Mouse (Mus musculus): ENCODE data around the gene Hcfc2. TPM values are rescaled to one million over a fixed set of nuclear protein-coding genes. Genes with fewer than 3 reads are reported as not detected.

The Hcfc2 gene
- polyA plus RNA-seq, 1 experiment, result 17.1 TPM

DNA sequence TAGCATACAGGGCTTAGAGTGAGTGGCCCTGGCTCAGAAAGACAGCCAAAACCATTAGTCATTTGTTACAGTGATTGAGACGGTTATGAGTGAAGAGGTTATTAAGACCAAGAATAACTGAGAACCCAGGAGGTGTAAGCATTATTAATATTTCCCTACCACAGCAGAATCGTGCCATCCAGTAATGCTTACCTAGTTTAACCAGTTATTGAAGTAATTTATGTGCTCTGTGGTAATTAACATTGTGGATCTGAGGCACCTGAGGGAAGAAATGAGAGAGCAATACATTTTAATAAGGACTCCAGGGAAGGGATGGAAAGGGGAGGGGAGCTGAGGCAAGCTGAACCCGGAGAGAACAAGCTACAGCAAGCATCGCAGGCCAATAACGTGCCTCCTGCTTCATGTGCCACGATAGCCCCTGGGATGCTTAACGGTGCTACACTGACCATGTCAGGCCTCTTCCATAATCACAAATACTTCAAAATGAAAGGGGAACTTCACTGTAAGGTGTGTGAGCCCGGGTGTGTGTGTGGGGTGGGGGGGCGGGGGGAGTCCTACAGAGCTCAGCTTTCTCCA lies 75.7 kb downstream of the Hcfc2 start:
- DNase-seq, result no peak
- no peak overlapping the region for H3K27ac ChIP-seq (ENCODE audit: control insufficient read depth, insufficient read depth, low read length)
- H3K36me3 ChIP-seq (ENCODE audit: control insufficient read depth, insufficient read depth, low read length), result no peaks in the 10 kb centered on the region
- H3K27me3 ChIP-seq (ENCODE audit: control insufficient read depth, insufficient read depth, low read length), result no peaks in the 10 kb centered on the region
- H3K4me1 ChIP-seq (replicated peaks; ENCODE audit: control insufficient read depth, insufficient read depth, low read length), result no peaks in the 10 kb centered on the region
- no peak overlapping the region for H3K4me3 ChIP-seq (ENCODE audit: control insufficient read depth, insufficient read depth, low read length)
- WGBS, result 72% methylated on average over 9 of the region's 9 CpGs
- no peak for TF ChIP-seq POLR2A (IDR thresholded peaks at IDR 0.05; ENCODE audit: control insufficient read depth, extremely low read depth, insufficient read depth, low read length, poor library complexity)
- TF ChIP-seq CTCF (IDR thresholded peaks at IDR 0.05; ENCODE audit: borderline replicate concordance, control insufficient read depth, extremely low read depth, insufficient read depth, low read length, poor library complexity), result no peak

DNA sequence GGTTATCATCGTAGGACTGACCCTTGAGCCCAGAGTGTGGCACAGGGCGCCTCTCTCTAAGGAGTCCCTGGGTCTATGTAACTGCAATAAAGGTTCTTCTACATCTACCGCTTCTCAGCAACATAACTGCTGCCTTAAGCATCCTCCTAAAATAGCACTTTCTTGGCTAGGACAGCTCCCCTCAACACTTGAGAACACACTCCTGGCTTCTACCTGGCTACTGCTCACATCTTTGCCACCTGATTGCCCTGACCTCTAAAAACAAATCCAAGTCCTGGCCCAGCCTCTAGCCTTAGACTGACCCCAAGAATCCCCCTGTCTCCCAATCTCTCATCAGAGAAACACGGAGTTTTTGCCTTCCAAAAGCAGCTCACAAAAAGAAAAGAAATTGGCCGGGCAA lies 78.9 kb downstream of the Hcfc2 start:
- Histone ChIP-seq H3K36me3 (ENCODE audit: control insufficient read depth, insufficient read depth, low read length) (no peaks in the 10 kb centered on the region), H3K27ac (ENCODE audit: control insufficient read depth, insufficient read depth, low read length) (no peak overlapping the region), H3K27me3 (ENCODE audit: control insufficient read depth, insufficient read depth, low read length) (no peaks in the 10 kb centered on the region), H3K4me1 (replicated peaks; ENCODE audit: control insufficient read depth, insufficient read depth, low read length) (peaks cover 11% of the 10 kb centered on the region), H3K4me3 (ENCODE audit: control insufficient read depth, insufficient read depth, low read length) (no peak overlapping the region)
- no peak for DNase-seq
- 96% methylated on average over 5 of the region's 5 CpGs for WGBS
- no peak for TF ChIP-seq CTCF (IDR thresholded peaks at IDR 0.05; ENCODE audit: borderline replicate concordance, control insufficient read depth, extremely low read depth, insufficient read depth, low read length, poor library complexity)
- no peak for TF ChIP-seq POLR2A (IDR thresholded peaks at IDR 0.05; ENCODE audit: control insufficient read depth, extremely low read depth, insufficient read depth, low read length, poor library complexity)

DNA sequence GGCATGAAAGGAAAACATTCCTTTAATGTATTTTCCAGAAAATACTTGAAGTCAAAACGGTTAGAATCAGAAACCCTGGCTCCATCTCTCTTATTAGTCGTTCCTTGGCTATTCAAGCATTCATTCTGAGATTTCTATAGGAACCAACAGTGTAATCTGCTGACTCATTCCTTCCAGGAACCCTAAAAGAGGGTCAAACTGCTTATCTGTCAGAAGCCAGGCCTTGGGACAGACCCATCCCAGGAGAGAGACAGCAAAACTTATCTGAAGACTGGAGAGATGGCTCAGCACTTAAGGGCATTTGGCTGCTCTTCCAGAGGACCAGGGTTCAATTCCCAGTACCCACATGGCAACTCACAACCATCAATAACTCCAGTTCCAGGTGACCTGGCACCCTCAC lies 81.1 kb downstream of the Hcfc2 start:
- Histone ChIP-seq H3K27ac (ENCODE audit: control insufficient read depth, insufficient read depth, low read length) (no peak overlapping the region), H3K4me3 (ENCODE audit: control insufficient read depth, insufficient read depth, low read length) (no peak overlapping the region), H3K27me3 (ENCODE audit: control insufficient read depth, insufficient read depth, low read length) (no peaks in the 10 kb centered on the region), H3K36me3 (ENCODE audit: control insufficient read depth, insufficient read depth, low read length) (no peaks in the 10 kb centered on the region), H3K4me1 (replicated peaks; ENCODE audit: control insufficient read depth, insufficient read depth, low read length) (peaks cover 11% of the 10 kb centered on the region)
- 49% methylated on average over 2 of the region's 2 CpGs for WGBS
- TF ChIP-seq POLR2A (IDR thresholded peaks at IDR 0.05; ENCODE audit: control insufficient read depth, extremely low read depth, insufficient read depth, low read length, poor library complexity), result no peak
- TF ChIP-seq CTCF (IDR thresholded peaks at IDR 0.05; ENCODE audit: borderline replicate concordance, control insufficient read depth, extremely low read depth, insufficient read depth, low read length, poor library complexity), result no peak
- DNase-seq, result no peak

DNA sequence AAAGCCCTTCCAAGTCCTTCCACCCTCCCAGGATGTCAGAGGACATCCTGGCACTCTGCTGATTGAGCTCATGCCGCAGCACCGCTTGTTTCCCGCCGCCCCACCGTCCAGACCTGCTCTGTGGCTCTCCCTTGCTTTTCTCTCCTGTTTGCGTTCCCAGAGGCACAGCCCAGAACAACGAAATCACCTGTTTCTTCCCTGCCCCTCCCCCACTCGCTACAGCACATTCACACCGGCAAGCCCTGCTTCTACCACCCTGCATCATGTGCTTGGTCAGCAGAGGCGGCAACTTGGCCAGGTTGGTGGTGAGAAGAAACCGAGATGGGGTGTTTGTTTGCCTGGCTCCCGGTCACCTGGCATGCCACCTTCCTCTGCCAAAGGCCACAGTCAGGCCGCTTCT lies 81.9 kb downstream of the Hcfc2 start:
- 32% methylated on average over 13 of the region's 13 CpGs for WGBS
- no peaks in the 10 kb centered on the region for H3K36me3 ChIP-seq (ENCODE audit: control insufficient read depth, insufficient read depth, low read length)
- H3K4me3 ChIP-seq (ENCODE audit: control insufficient read depth, insufficient read depth, low read length), result no peak overlapping the region
- H3K4me1 ChIP-seq (replicated peaks; ENCODE audit: control insufficient read depth, insufficient read depth, low read length), result peaks cover 11% of the 10 kb centered on the region
- no peak overlapping the region for H3K27ac ChIP-seq (ENCODE audit: control insufficient read depth, insufficient read depth, low read length)
- no peaks in the 10 kb centered on the region for H3K27me3 ChIP-seq (ENCODE audit: control insufficient read depth, insufficient read depth, low read length)
- no peak for TF ChIP-seq POLR2A (IDR thresholded peaks at IDR 0.05; ENCODE audit: control insufficient read depth, extremely low read depth, insufficient read depth, low read length, poor library complexity)
- TF ChIP-seq CTCF (IDR thresholded peaks at IDR 0.05; ENCODE audit: borderline replicate concordance, control insufficient read depth, extremely low read depth, insufficient read depth, low read length, poor library complexity), result no peak
- DNase-seq, result peak; percentile 36

DNA sequence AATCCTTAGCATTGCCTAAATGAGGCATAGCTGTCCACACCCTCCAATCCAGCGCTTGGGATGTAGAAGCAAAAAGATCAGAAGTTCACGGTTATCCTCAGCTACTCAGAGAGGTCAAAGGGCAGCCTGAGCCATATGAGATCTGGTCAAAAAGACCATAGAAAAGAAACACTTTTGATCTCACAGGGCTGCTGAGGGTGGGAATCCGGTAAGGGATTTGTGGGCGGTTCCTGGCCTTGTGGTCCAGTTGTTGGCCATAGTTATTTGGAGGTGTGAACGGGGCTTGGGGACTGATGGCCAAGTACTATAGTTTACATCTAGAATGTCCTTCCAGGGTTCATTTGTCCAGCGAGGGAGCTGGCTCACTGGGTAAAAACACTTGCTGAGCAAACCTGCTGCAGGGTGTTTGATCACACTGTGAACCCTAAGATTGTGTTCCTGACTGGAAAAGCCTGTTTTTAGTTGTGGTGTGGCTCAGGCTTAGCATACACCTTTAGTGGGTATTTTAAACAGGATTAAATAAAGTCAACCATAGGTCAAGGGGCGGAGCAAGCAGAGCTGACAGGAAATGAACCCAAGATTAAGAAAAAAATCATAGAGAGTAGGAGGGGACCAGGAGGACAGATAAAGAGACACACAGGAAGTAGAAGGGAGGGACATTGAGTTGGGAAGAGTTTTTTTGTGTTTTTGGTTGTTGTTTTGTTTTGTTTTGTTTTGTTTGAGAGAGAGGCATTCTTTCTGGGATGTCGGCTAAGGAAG lies 83.0 kb downstream of the Hcfc2 start:
- DNase-seq, result no peak
- Histone ChIP-seq H3K4me3 (ENCODE audit: control insufficient read depth, insufficient read depth, low read length) (no peak overlapping the region), H3K27ac (ENCODE audit: control insufficient read depth, insufficient read depth, low read length) (no peak overlapping the region), H3K27me3 (ENCODE audit: control insufficient read depth, insufficient read depth, low read length) (no peaks in the 10 kb centered on the region), H3K36me3 (ENCODE audit: control insufficient read depth, insufficient read depth, low read length) (no peaks in the 10 kb centered on the region), H3K4me1 (replicated peaks; ENCODE audit: control insufficient read depth, insufficient read depth, low read length) (peaks cover 11% of the 10 kb centered on the region)
- TF ChIP-seq POLR2A (IDR thresholded peaks at IDR 0.05; ENCODE audit: control insufficient read depth, extremely low read depth, insufficient read depth, low read length, poor library complexity) (no peak), CTCF (IDR thresholded peaks at IDR 0.05; ENCODE audit: borderline replicate concordance, control insufficient read depth, extremely low read depth, insufficient read depth, low read length, poor library complexity) (no peak)
- WGBS, result 92% methylated on average over 8 of the region's 8 CpGs

DNA sequence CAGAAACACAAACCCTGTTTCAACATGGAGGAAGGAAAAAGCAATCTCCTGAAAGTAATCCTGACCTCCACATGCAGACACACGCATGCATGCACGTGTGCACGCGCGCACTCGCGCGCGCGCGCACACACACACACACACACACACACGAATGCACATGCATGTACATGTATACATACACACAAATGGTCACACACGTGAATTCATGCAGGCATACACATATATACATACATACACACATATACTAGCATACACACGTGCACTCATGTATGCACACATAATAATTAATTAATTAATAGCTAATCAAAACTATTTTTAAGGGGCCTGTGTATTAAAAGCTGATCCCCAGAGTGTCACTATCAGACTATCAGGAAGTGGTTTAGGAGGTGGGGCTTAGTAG lies 83.9 kb downstream of the Hcfc2 start:
- TF ChIP-seq CTCF (IDR thresholded peaks at IDR 0.05; ENCODE audit: borderline replicate concordance, control insufficient read depth, extremely low read depth, insufficient read depth, low read length, poor library complexity) (no peak), POLR2A (IDR thresholded peaks at IDR 0.05; ENCODE audit: control insufficient read depth, extremely low read depth, insufficient read depth, low read length, poor library complexity) (no peak)
- 95% methylated on average over 14 of the region's 14 CpGs for WGBS
- no peaks in the 10 kb centered on the region for H3K27me3 ChIP-seq (ENCODE audit: control insufficient read depth, insufficient read depth, low read length)
- H3K27ac ChIP-seq (ENCODE audit: control insufficient read depth, insufficient read depth, low read length), result no peak overlapping the region
- peaks cover 11% of the 10 kb centered on the region for H3K4me1 ChIP-seq (replicated peaks; ENCODE audit: control insufficient read depth, insufficient read depth, low read length)
- no peaks in the 10 kb centered on the region for H3K36me3 ChIP-seq (ENCODE audit: control insufficient read depth, insufficient read depth, low read length)
- no peak overlapping the region for H3K4me3 ChIP-seq (ENCODE audit: control insufficient read depth, insufficient read depth, low read length)
- no peak for DNase-seq
